Mouse (Mus musculus) hindbrain, embryonic 11.5 days (tissue): ENCODE measurements around the gene Osbpl3. TPM values are rescaled to one million over a fixed set of nuclear protein-coding genes. Genes with fewer than 3 reads are reported as not detected.

Experiments used
- ATAC-seq: fragments of 200-750 bp; cut with Nextera tagmentation; 2 replicates; pipeline ENCODE4 v1.8.0; 2017; ENCODE audit warnings: mild to moderate bottlenecking, moderate TSS enrichment, moderate library complexity; ENCODE audit not compliant: low FRiP score
- DNase-seq: peaks from one replicate; pipeline ENCODE4 v3.0.0-alpha.2; 2015; ENCODE audit warnings: low spot score
- H3K27ac ChIP-seq: fragments of 300-500 bp; sonication (generic); 2 replicates; pipeline ENCODE4 v1.5.1; 2014; ENCODE audit warnings: mild to moderate bottlenecking, low read depth, low read length
- H3K27me3 ChIP-seq: fragments of 300-500 bp; sonication (generic); 2 replicates; pipeline ENCODE4 v1.6.1; 2014; ENCODE audit warnings: mild to moderate bottlenecking, low read length, moderate library complexity, mixed read lengths; ENCODE audit not compliant: control insufficient read depth, insufficient read depth
- H3K36me3 ChIP-seq: fragments of 300-500 bp; sonication (generic); 2 replicates; pipeline ENCODE4 v1.6.1; 2014; ENCODE audit warnings: mild to moderate bottlenecking, low read length, moderate library complexity, mixed read lengths; ENCODE audit not compliant: control insufficient read depth, insufficient read depth
- H3K4me1 ChIP-seq: fragments of 300-500 bp; sonication (generic); replicated peaks from 2 replicates; pipeline ENCODE4 v1.6.1; 2014; ENCODE audit warnings: low read length, mixed read lengths; ENCODE audit not compliant: control insufficient read depth, insufficient read depth
- H3K4me2 ChIP-seq: fragments of 300-500 bp; sonication (generic); replicated peaks from 2 replicates; pipeline ENCODE4 v1.6.1; 2014; ENCODE audit warnings: mild to moderate bottlenecking, low read depth, low read length
- H3K4me3 ChIP-seq: fragments of 300-500 bp; sonication (generic); 2 replicates; pipeline ENCODE4 v1.5.1; 2014; ENCODE audit warnings: low read depth, low read length
- H3K9ac ChIP-seq: fragments of 300-500 bp; sonication (generic); 2 replicates; pipeline ENCODE4 v1.6.1; 2014; ENCODE audit warnings: low read depth, low read length
- H3K9me3 ChIP-seq: fragments of 300-500 bp; sonication (generic); 2 replicates; pipeline ENCODE4 v1.6.1; 2016; ENCODE audit warnings: low read length; ENCODE audit not compliant: control insufficient read depth
- WGBS: fragments of 180-500 bp; shearing (Covaris S2); extraction: QIAGEN DNeasy Blood & Tissue Kit; methylation state at CpG from one replicate; pipeline ENCODE4 v1.1.7; 2014; 5-methylcytosine and 5-hydroxymethylcytosine counted together
- polyA plus RNA-seq: library from polyadenylated mRNA; unstranded; fragments of >200 nt; fragmentation: Nextera tagmentation; extraction: Ambion mirVana; gene quantifications from 2 replicates; pipeline ENCODE4 v1.2.1, GENCODE M21; 2014

The Osbpl3 gene
- polyA plus RNA-seq, 1 experiment from 2014 or later: 7.2 TPM

DNA sequence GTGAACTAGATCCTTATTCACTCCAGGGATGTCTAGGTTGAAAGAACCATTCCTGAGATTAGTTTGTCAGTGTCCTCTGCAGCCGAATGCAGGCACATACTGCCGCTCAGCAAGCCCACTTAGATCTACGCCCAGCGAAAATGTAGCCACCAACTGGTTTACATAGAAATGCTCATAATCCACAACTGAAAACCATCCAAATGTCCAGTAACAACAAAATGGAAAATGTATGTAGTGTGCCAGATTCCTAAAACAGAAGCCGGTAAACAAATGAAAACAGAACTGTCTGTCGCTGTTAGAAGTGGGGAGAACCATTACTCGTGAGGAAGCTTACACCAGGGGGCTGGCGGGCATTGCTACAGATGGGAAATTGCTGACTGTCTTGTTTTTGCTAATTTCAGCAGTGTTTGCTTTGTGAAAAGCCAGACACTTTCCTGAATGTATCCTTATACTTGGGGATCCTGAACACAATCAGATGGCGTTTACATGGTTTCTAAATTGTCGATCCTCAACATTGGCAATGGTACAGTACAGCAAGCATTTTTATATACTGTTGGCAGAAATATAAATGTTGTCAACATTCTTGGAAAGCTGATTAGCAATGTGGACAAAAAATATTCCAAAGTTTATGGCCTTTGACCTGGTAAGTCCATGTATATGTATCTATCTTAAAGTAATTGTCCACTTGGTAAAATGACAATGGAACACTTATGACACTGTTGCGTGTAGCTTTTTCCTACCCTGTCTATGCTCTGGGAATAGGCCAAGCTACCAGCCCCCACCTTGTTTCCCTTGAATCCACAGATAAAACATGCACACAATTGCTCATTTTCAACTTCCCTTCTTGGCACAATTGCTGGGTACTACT lies 30.3 kb upstream of the Osbpl3 start:
- Histone ChIP-seq H3K9ac (no peak overlapping the region), H3K36me3 (no peaks in the 10 kb centered on the region), H3K4me1 (no peaks in the 10 kb centered on the region), H3K4me2 (no peak overlapping the region), H3K27ac (no peak overlapping the region), H3K9me3 (no peaks in the 10 kb centered on the region), H3K27me3 (no peaks in the 10 kb centered on the region), H3K4me3 (no peak overlapping the region)
- DNase-seq (no peak), ATAC-seq (no peak)
- 92% methylated on average over 11 of the region's 11 CpGs for WGBS

DNA sequence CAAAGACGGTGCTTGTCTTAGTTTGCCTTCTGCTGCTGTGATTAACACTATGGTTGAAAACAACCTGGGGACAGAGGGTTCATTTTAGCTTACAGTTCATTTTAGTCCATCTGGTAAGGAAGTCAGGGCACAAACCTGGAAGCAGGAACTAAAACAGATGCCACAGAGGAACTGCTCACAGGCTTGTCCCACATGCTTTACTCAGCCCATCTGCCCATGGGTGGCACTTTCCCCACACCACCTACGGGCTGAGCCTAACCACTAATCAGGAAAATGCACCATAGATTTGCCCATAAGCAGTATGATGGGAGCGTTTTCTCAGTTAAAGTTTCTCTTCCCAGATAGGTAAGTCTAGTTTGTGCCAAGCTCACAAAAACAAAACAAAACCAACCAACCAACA lies 27.4 kb upstream of the Osbpl3 start:
- no peaks in the 10 kb centered on the region for H3K27me3 ChIP-seq
- 92% methylated on average over 3 of the region's 3 CpGs for WGBS
- H3K36me3 ChIP-seq: no peaks in the 10 kb centered on the region
- H3K4me2 ChIP-seq: no peak overlapping the region
- H3K9me3 ChIP-seq: no peaks in the 10 kb centered on the region
- no peak overlapping the region for H3K4me3 ChIP-seq
- DNase-seq: no peak
- H3K9ac ChIP-seq: no peak overlapping the region
- H3K4me1 ChIP-seq: no peaks in the 10 kb centered on the region
- no peak overlapping the region for H3K27ac ChIP-seq
- no peak for ATAC-seq

DNA sequence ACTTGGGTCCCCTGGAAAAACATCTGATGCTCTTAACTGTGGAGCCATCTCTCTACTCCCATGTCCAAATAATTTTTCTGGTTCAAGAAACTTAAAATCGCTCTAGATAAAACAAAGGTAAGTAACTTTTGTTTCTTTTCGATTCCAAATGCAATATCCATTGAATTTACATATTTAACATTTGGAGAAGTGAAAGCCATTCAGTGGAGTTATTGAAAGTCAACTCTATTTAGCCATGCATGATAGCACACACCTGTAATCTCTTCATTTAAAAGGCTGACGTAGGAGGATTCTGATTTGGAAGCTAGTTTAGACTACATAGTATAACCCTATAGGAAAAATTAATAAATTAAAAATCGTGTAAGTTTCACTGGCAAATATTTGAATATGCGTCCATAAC lies 25.5 kb upstream of the Osbpl3 start:
- WGBS: 83% methylated on average over 5 of the region's 5 CpGs
- Histone ChIP-seq H3K27ac (no peak overlapping the region), H3K36me3 (no peaks in the 10 kb centered on the region), H3K4me3 (no peak overlapping the region), H3K4me2 (no peak overlapping the region), H3K27me3 (no peaks in the 10 kb centered on the region), H3K9ac (no peak overlapping the region), H3K4me1 (no peaks in the 10 kb centered on the region), H3K9me3 (no peaks in the 10 kb centered on the region)
- no peak for ATAC-seq
- no peak for DNase-seq

DNA sequence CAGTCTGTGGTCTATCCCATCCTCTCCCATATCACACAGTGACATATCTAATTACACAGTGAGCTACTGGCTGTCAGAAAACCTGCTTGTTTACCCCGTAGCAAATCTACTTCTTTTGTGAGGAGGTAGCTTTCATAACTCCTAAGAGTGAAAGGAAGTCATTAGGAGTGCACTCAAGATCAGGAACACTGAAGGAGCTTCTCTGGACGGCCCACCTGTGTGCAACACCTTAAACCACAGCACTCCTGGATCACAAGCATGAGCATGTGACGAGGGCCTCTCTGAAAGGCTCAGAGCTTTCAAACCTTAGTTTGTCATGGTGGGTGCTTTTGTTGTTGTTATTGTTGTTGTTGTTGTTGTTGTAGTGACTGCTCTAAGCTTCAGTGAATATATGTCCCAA lies 10.4 kb upstream of the Osbpl3 start:
- Histone ChIP-seq H3K4me1 (no peaks in the 10 kb centered on the region), H3K9me3 (no peaks in the 10 kb centered on the region), H3K4me3 (no peak overlapping the region), H3K36me3 (no peaks in the 10 kb centered on the region), H3K4me2 (no peak overlapping the region), H3K27ac (no peak overlapping the region), H3K9ac (no peak overlapping the region), H3K27me3 (no peaks in the 10 kb centered on the region)
- DNase-seq (no peak), ATAC-seq (no peak)
- 79% methylated on average over 3 of the region's 3 CpGs for WGBS

DNA sequence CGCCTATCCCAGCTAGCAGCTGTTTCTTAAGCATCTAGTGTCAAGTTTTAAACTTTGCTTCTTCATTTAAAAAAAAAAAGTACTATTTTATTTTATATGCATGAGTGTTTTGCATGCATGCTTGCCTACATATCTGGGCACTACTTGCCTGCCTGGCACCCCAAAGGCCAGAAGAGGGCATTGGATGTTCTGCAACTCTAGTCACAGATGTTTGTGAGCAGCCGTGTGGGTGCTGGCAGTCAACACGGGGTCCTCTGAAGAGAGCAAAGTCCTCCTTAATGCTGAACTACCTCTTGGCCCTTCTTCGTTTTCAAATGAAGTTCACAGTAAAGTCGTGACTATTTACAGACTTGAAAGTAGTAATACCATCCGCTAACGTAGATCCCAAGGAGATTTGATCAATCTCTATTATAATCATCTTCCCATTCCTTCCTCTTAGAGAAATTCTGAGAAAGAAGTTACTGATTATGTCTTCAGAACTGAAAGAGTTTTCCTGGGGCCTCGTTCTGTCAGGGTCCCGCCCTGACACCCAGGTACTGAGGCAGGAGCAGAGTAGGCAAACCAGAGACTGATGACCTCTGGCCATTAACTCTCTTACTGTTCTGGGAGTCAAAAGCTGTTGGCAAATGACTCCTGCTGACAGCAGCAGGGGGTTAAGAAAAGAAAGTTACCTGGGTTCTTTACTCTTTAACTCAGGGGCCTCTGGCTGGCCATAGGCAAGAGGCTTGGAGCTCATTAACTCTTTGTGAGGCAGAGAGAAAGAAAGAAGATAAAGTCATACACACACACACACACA lies 8.9 kb upstream of the Osbpl3 start:
- ATAC-seq (no peak), DNase-seq (no peak)
- no peaks in the 10 kb centered on the region for H3K27me3 ChIP-seq
- H3K4me2 ChIP-seq: no peak overlapping the region
- WGBS: 79% methylated on average over 9 of the region's 9 CpGs
- H3K4me1 ChIP-seq: no peaks in the 10 kb centered on the region
- H3K9ac ChIP-seq: no peak overlapping the region
- no peak overlapping the region for H3K4me3 ChIP-seq
- no peaks in the 10 kb centered on the region for H3K9me3 ChIP-seq
- H3K27ac ChIP-seq: no peak overlapping the region
- no peaks in the 10 kb centered on the region for H3K36me3 ChIP-seq

DNA sequence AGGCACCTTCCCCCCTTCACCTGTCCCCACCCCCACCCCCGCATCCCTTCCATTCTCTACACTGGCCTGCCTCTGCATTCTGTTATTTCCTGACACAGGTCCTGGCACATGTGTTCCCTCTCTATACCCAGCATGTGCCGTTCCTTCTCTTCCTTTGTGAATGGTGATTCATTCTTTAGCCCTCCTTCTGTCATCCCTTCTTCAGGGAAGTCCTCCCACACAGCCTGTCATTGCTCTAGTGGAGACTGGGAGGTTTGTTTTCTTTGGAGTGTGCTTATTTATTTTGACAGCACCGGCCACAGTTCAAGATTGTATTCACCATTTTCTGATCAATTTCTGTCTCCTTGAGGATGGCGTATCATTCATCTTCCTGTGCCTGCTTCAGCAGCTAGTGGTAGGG lies 6.0 kb upstream of the Osbpl3 start:
- H3K36me3 ChIP-seq: no peaks in the 10 kb centered on the region
- H3K4me1 ChIP-seq: no peaks in the 10 kb centered on the region
- no peak overlapping the region for H3K27ac ChIP-seq
- ATAC-seq: no peak
- H3K27me3 ChIP-seq: no peaks in the 10 kb centered on the region; the same call in 1 of the 2 replicates
- no peak overlapping the region for H3K9ac ChIP-seq
- WGBS: 81% methylated on average over 4 of the region's 4 CpGs
- no peak overlapping the region for H3K4me3 ChIP-seq
- DNase-seq: no peak
- H3K4me2 ChIP-seq: no peak overlapping the region
- H3K9me3 ChIP-seq: no peaks in the 10 kb centered on the region

DNA sequence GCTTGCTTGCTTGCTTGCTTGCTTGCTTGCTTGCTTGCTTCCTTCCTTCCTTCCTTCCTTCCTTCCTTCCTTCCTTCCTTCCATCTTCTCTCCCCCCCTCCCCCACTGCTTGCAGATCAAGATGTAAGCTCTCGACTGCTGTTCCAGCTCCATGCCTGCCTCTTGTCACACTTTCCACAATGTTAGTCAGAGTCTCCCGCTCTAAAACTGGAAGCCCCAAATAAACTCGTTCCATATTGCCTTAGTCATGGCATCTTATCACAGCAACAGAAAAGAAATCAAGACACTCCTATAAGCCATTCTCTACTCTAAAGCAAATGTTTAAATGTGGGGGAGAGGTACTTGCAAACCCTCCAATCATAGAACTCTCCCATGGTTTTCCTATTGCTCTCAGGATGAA lies 5.6 kb upstream of the Osbpl3 start:
- H3K9me3 ChIP-seq: no peaks in the 10 kb centered on the region
- ATAC-seq (no peak), DNase-seq (no peak)
- H3K27me3 ChIP-seq: no peaks in the 10 kb centered on the region; the same call in 1 of the 2 replicates
- H3K36me3 ChIP-seq: no peaks in the 10 kb centered on the region
- H3K4me3 ChIP-seq: no peak overlapping the region
- H3K9ac ChIP-seq: no peak overlapping the region
- no peaks in the 10 kb centered on the region for H3K4me1 ChIP-seq
- no peak overlapping the region for H3K27ac ChIP-seq
- WGBS: 85% methylated on average over 3 of the region's 3 CpGs
- H3K4me2 ChIP-seq: no peak overlapping the region

DNA sequence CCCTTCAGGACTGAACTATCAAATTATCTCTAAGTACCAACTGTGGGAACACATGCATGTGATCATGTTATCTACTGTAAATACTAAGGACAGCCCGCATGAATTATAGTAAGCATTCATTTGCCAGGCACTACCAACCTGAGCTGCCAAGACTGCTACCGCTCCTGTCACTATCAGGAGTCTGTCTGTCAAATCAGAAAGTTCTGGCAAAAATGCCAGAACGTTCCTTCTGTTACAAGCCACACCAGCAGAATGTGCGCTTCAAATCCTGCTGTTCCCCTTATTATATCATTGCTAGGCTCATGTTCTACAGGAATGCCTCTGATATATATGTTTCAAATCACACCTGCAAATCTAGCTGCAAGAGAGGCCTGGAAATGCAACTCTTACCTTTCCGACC lies 4.6 kb upstream of the Osbpl3 start:
- no peaks in the 10 kb centered on the region; the same call in 1 of the 2 replicates for H3K27me3 ChIP-seq
- no peak for DNase-seq
- no peak for ATAC-seq
- no peaks in the 10 kb centered on the region for H3K4me1 ChIP-seq
- no peaks in the 10 kb centered on the region for H3K36me3 ChIP-seq
- H3K4me3 ChIP-seq: no peak overlapping the region
- no peak overlapping the region for H3K9ac ChIP-seq
- no peak overlapping the region for H3K4me2 ChIP-seq
- no peaks in the 10 kb centered on the region for H3K9me3 ChIP-seq
- H3K27ac ChIP-seq: no peak overlapping the region
- 93% methylated on average over 5 of the region's 5 CpGs for WGBS

DNA sequence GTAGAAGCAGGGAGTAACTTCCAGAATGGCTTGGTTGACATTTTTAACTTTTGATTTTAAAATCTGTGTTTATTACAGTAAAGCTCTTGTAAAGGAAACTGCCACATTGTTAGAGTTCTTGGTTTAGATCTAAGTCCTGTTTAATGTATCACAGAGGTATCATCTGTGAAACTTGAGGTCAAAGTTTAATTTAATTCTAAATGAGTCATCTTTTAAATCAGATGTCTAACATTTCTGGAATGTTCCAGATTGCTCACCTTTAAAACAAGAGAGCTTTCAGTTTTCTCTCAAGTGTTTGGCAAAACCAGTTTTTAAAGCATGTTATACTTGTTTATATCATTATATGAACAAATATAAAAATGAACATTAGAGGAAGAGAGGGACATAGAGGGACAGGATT lies 4.2 kb upstream of the Osbpl3 start:
- Histone ChIP-seq H3K4me1 (no peaks in the 10 kb centered on the region), H3K27me3 (no peaks in the 10 kb centered on the region; the same call in 1 of the 2 replicates), H3K9me3 (no peaks in the 10 kb centered on the region), H3K4me2 (no peak overlapping the region), H3K36me3 (no peaks in the 10 kb centered on the region), H3K27ac (no peak overlapping the region), H3K9ac (no peak overlapping the region), H3K4me3 (no peak overlapping the region)
- no peak for ATAC-seq
- no peak for DNase-seq
